Mouse (Mus musculus): ENCODE data around the gene Zfp60. TPM values are rescaled to one million over a fixed set of nuclear protein-coding genes. Genes with fewer than 3 reads are reported as not detected.
"Not testable (repeated sequence)": the region's sequence is repeated elsewhere in the genome, so short reads cannot be mapped to it uniquely, and the experiment has no call there.

Zfp60 gene
- total and polyA plus RNA-seq, 2 experiments from 2014 or later: 44.3 to 46.0 TPM

- 91% methylated on average over 5 of the region's 5 CpGs for WGBS
- H3K9me3 ChIP-seq (ENCODE audit: low read length): peaks cover 6% of the 10 kb centered on the region; the same call in 1 of the 2 replicates
- ATAC-seq: no peak
- H3K9ac ChIP-seq: no peak overlapping the region
- no peak for TF ChIP-seq CTCF (IDR thresholded peaks at IDR 0.05; ENCODE audit: low read depth)
- no peaks in the 10 kb centered on the region for H3K36me3 ChIP-seq (ENCODE audit: insufficient read depth)
- H3K4me1 ChIP-seq (ENCODE audit: insufficient read depth): no peaks in the 10 kb centered on the region
- no peak for DNase-seq
- no peak overlapping the region for H3K27ac ChIP-seq (ENCODE audit: low read depth, low read length)
- H3K4me2 ChIP-seq (ENCODE audit: low read depth): no peak overlapping the region
- H3K4me3 ChIP-seq (ENCODE audit: low read depth, low read length): no peak overlapping the region
- H3K27me3 ChIP-seq (ENCODE audit: insufficient read depth, low read length): no peaks in the 10 kb centered on the region
These were observed 58.1 kb downstream of the Zfp60 start for GRCm38 (mm10) chr7:27789306-27789705.

GRCm38 (mm10) chr7:27793865-27794264, 62.7 kb downstream of the Zfp60 start:
- DNase-seq; H3K4me3 ChIP-seq (ENCODE audit: low read depth, low read length); H3K4me1 ChIP-seq (ENCODE audit: insufficient read depth); H3K36me3 ChIP-seq (ENCODE audit: insufficient read depth); H3K9ac ChIP-seq; ATAC-seq; H3K4me2 ChIP-seq (ENCODE audit: low read depth); H3K27me3 ChIP-seq (ENCODE audit: insufficient read depth, low read length); H3K9me3 ChIP-seq (ENCODE audit: low read length); H3K27ac ChIP-seq (ENCODE audit: low read depth, low read length): not testable (repeated sequence)
- WGBS: 39% methylated on average over 3 of the region's 3 CpGs

GRCm38 (mm10) chr7:27794566-27794965, 63.4 kb downstream of the Zfp60 start:
- no peaks in the 10 kb centered on the region for H3K9me3 ChIP-seq (ENCODE audit: low read length)
- no peak for TF ChIP-seq CTCF (IDR thresholded peaks at IDR 0.05; ENCODE audit: low read depth)
- no peaks in the 10 kb centered on the region for H3K36me3 ChIP-seq (ENCODE audit: insufficient read depth)
- H3K9ac ChIP-seq: no peak overlapping the region
- H3K27ac ChIP-seq (ENCODE audit: low read depth, low read length): no peak overlapping the region
- no peak overlapping the region for H3K4me2 ChIP-seq (ENCODE audit: low read depth)
- no peak overlapping the region for H3K4me3 ChIP-seq (ENCODE audit: low read depth, low read length)
- H3K4me1 ChIP-seq (ENCODE audit: insufficient read depth): no peaks in the 10 kb centered on the region
- ATAC-seq (no peak), DNase-seq (no peak)
- no peaks in the 10 kb centered on the region for H3K27me3 ChIP-seq (ENCODE audit: insufficient read depth, low read length)

- H3K9ac ChIP-seq: no peak overlapping the region
- H3K27ac ChIP-seq (ENCODE audit: low read depth, low read length): no peak overlapping the region
- H3K36me3 ChIP-seq (ENCODE audit: insufficient read depth): no peaks in the 10 kb centered on the region
- H3K4me1 ChIP-seq (ENCODE audit: insufficient read depth): no peaks in the 10 kb centered on the region
- no peak for ATAC-seq
- TF ChIP-seq CTCF (IDR thresholded peaks at IDR 0.05; ENCODE audit: low read depth): peak; percentile 54
- H3K9me3 ChIP-seq (ENCODE audit: low read length): no peaks in the 10 kb centered on the region
- peak; percentile 22 for DNase-seq
- 16% methylated on average over 8 of the region's 8 CpGs for WGBS
- no peak overlapping the region for H3K4me2 ChIP-seq (ENCODE audit: low read depth)
- no peaks in the 10 kb centered on the region for H3K27me3 ChIP-seq (ENCODE audit: insufficient read depth, low read length)
- no peak overlapping the region for H3K4me3 ChIP-seq (ENCODE audit: low read depth, low read length)
These were observed 67.0 kb downstream of the Zfp60 start for GRCm38 (mm10) chr7:27797906-27798811.

GRCm38 (mm10) chr7:27801137-27801536, 69.9 kb downstream of the Zfp60 start:
- WGBS: 48% methylated on average over 2 of the region's 2 CpGs
- no peak overlapping the region for H3K4me3 ChIP-seq (ENCODE audit: low read depth, low read length)
- DNase-seq: peak; percentile 8

GRCm38 (mm10) chr7:27802986-27803385, 71.8 kb downstream of the Zfp60 start:
- H3K27ac ChIP-seq (ENCODE audit: low read depth, low read length): no peak overlapping the region
- H3K9me3 ChIP-seq (ENCODE audit: low read length): no peaks in the 10 kb centered on the region
- 66% methylated on average over 5 of the region's 5 CpGs for WGBS
- H3K9ac ChIP-seq: no peak overlapping the region
- TF ChIP-seq CTCF (IDR thresholded peaks at IDR 0.05; ENCODE audit: low read depth): no peak
- H3K4me1 ChIP-seq (ENCODE audit: insufficient read depth): no peaks in the 10 kb centered on the region
- H3K4me3 ChIP-seq (ENCODE audit: low read depth, low read length): no peak overlapping the region
- no peak overlapping the region for H3K4me2 ChIP-seq (ENCODE audit: low read depth)
- no peak for DNase-seq
- H3K36me3 ChIP-seq (ENCODE audit: insufficient read depth): peaks cover 3% of the 10 kb centered on the region
- no peak for ATAC-seq
- H3K27me3 ChIP-seq (ENCODE audit: insufficient read depth, low read length): no peaks in the 10 kb centered on the region

More at GRCm38 (mm10) chr7:27801137-27801536, 69.9 kb downstream of the Zfp60 start:
- no peaks in the 10 kb centered on the region for H3K9me3 ChIP-seq (ENCODE audit: low read length)
- peak; percentile 48; the same call in 1 of the 2 replicates for TF ChIP-seq CTCF (IDR thresholded peaks at IDR 0.05; ENCODE audit: low read depth)
- no peaks in the 10 kb centered on the region for H3K36me3 ChIP-seq (ENCODE audit: insufficient read depth)
- H3K9ac ChIP-seq: no peak overlapping the region
- H3K27me3 ChIP-seq (ENCODE audit: insufficient read depth, low read length): no peaks in the 10 kb centered on the region
- no peak overlapping the region for H3K27ac ChIP-seq (ENCODE audit: low read depth, low read length)
- ATAC-seq: no peak
- no peak overlapping the region for H3K4me2 ChIP-seq (ENCODE audit: low read depth)
- H3K4me1 ChIP-seq (ENCODE audit: insufficient read depth): no peaks in the 10 kb centered on the region

Other genes starting within 250 kb of the Zfp60 start
- gene Sertad1, start 244.5 kb upstream of the Zfp60 start, total RNA-seq (2014; rRNA removed): 5.2 and 6.3 TPM in 2 replicates
- 6.3 and 7.4 TPM in 2 replicates for gene Sertad1, start 244.5 kb upstream of the Zfp60 start, polyA plus RNA-seq (2015; fragmentation: Nextera tagmentation; extraction: Ambion mirVana)
- 1.9 and 2.4 TPM in 2 replicates for gene Prx, start 232.1 kb upstream of the Zfp60 start, total RNA-seq (2014; rRNA removed)
- 1.1 and 1.4 TPM in 2 replicates for gene Prx, start 232.1 kb upstream of the Zfp60 start, polyA plus RNA-seq (2015; fragmentation: Nextera tagmentation; extraction: Ambion mirVana)
- gene Hipk4, start 208.1 kb upstream of the Zfp60 start, total RNA-seq (2014; rRNA removed): 0.38 and 0.95 TPM in 2 replicates
- gene Hipk4, start 208.1 kb upstream of the Zfp60 start, polyA plus RNA-seq (2015; fragmentation: Nextera tagmentation; extraction: Ambion mirVana): 0.27 and 0.49 TPM in 2 replicates
- 144 and 219 TPM in 2 replicates for gene Pld3, start 178.2 kb upstream of the Zfp60 start, total RNA-seq (2014; rRNA removed)
- gene Pld3, start 178.2 kb upstream of the Zfp60 start, polyA plus RNA-seq (2015; fragmentation: Nextera tagmentation; extraction: Ambion mirVana): 205 and 246 TPM in 2 replicates
- 7.5 and 8.7 TPM in 2 replicates for gene 2310022A10Rik, start 178.2 kb upstream of the Zfp60 start, total RNA-seq (2014; rRNA removed)
- 26.3 and 28.1 TPM in 2 replicates for gene 2310022A10Rik, start 178.2 kb upstream of the Zfp60 start, polyA plus RNA-seq (2015; fragmentation: Nextera tagmentation; extraction: Ambion mirVana)
- gene Akt2, start 139.8 kb upstream of the Zfp60 start, total RNA-seq (2014; rRNA removed): 61.1 and 64.2 TPM in 2 replicates
- 53.7 and 53.9 TPM in 2 replicates for gene Akt2, start 139.8 kb upstream of the Zfp60 start, polyA plus RNA-seq (2015; fragmentation: Nextera tagmentation; extraction: Ambion mirVana)
- gene Ttc9b, start 77.5 kb upstream of the Zfp60 start, total RNA-seq (2014; rRNA removed): 95.8 and 111 TPM in 2 replicates
- 116 and 118 TPM in 2 replicates for gene Ttc9b, start 77.5 kb upstream of the Zfp60 start, polyA plus RNA-seq (2015; fragmentation: Nextera tagmentation; extraction: Ambion mirVana)
- gene Map3k10, start 56.8 kb upstream of the Zfp60 start, total RNA-seq (2014; rRNA removed): 117 and 126 TPM in 2 replicates
- gene Map3k10, start 56.8 kb upstream of the Zfp60 start, polyA plus RNA-seq (2015; fragmentation: Nextera tagmentation; extraction: Ambion mirVana): 20.8 and 22.5 TPM in 2 replicates
- 8.5 and 10.6 TPM in 2 replicates for gene Zfp607b, start 42.0 kb upstream of the Zfp60 start, total RNA-seq (2014; rRNA removed)
- gene Zfp607b, start 42.0 kb upstream of the Zfp60 start, polyA plus RNA-seq (2015; fragmentation: Nextera tagmentation; extraction: Ambion mirVana): 5.7 and 6.5 TPM in 2 replicates
- gene Zfp626, start 75.8 kb downstream of the Zfp60 start, total RNA-seq (2014; rRNA removed): 4.6 and 9.5 TPM in 2 replicates
- 0.84 and 1.1 TPM in 2 replicates for gene Zfp626, start 75.8 kb downstream of the Zfp60 start, polyA plus RNA-seq (2015; fragmentation: Nextera tagmentation; extraction: Ambion mirVana)
- gene Zfp59, start 107.2 kb downstream of the Zfp60 start, total RNA-seq (2014; rRNA removed): 10.7 and 11.6 TPM in 2 replicates
- gene Zfp59, start 107.2 kb downstream of the Zfp60 start, polyA plus RNA-seq (2015; fragmentation: Nextera tagmentation; extraction: Ambion mirVana): 3.5 and 5.2 TPM in 2 replicates
- gene Zfp607a, start 126.1 kb downstream of the Zfp60 start, total RNA-seq (2014; rRNA removed): 2.5 and 2.8 TPM in 2 replicates
- gene Zfp607a, start 126.1 kb downstream of the Zfp60 start, polyA plus RNA-seq (2015; fragmentation: Nextera tagmentation; extraction: Ambion mirVana): 0.54 and 0.68 TPM in 2 replicates
- gene Zfp974, start 198.1 kb downstream of the Zfp60 start, total RNA-seq (2014; rRNA removed): 15.3 and 19.7 TPM in 2 replicates
- 3.2 and 5.5 TPM in 2 replicates for gene Zfp974, start 198.1 kb downstream of the Zfp60 start, polyA plus RNA-seq (2015; fragmentation: Nextera tagmentation; extraction: Ambion mirVana)
- gene Zfp780b, start 247.8 kb downstream of the Zfp60 start, total RNA-seq (2014; rRNA removed): 28.8 and 32.2 TPM in 2 replicates
- 12.9 and 19.9 TPM in 2 replicates for gene Zfp780b, start 247.8 kb downstream of the Zfp60 start, polyA plus RNA-seq (2015; fragmentation: Nextera tagmentation; extraction: Ambion mirVana)

Data from forebrain, postnatal 0 days (tissue).